Mouse (Mus musculus) right cerebral cortex, postnatal 25 days (tissue): ENCODE results near the gene Galnt10.
A peak's percentile ranks its signal among the peaks of the same experiment; 100 is the strongest.
"Not testable (repeated sequence)": the region's sequence is repeated elsewhere in the genome, so short reads cannot be mapped to it uniquely, and the experiment has no call there.

Experiments used
- DNase-seq: peaks from one replicate; pipeline ENCODE4 v3.0.0; 2022

Galnt10 gene

DNA sequence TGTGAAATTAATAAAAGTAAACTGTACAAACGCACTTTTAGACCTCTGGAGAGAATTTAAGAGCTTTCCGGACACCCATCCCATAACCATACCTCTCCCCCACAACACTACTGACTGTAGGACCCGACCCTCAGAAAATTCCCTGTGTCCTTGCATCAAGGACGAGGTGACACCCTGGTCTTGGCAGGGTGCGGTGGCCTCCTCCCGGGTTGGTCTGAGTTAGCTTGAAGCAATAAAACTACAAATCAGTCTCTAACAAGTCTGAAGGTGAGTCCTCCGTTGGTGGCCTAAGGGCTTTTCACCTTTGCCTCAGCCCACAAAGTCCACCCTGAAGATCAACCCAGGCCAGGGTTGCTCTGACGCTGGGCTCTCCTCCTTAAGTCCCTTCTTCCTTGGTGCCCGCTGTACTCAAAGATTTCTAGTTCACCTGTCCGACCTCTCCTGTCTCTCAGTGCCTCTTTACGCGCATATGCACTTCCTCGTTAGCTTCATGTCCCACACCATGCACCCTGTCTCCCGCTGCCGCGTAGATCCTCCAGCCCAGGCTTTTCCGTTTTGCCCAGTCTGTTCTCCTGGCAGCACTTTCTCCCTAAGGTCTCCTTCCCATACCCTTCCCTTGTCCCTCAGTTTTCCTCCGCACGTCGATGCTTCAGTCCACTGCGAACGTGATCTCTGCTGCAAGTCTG lies 155.2 kb downstream of the Galnt10 start:
- DNase-seq: no peak

DNA sequence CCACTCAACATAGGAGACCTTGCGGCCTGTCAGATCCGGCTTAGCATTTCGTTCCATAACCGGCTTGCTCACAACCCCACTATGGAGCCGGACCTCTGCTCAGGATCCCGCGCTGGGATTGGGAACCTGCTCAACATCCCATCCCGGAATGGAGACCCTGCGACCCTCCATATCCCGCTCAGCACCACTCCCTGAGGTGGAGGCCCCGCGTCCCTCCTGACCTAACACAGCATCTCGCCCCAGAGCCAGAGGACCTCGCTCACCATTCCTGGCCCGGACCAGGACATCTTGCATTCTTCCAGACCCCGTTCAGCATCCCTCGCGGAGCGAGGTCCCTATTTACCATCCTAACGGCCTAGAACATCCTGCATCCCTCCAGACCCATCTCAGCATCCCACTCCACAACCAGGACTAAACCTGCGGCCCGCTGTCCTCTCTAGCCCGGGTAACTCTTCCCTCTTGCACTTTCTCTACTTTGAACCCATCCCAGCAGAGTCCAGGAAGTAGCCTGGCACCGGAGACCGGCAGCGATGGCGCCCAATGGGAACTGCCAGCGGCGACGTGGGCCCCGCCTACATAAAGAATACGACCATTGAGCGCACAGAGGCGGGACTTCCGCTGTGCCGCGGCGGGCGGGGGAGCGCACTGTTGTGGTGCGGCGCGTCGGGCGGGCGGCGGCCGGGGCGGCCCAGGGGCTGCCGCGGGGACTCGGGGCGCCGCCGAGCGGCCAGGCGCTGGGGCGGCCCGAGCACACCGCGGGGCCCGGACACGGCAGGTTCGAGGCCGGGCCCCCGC lies 155.9 kb downstream of the Galnt10 start, which contains the start of gene Sap30l:
Gene Sap30l (plus strand): TSS at position 667 of the 795 bp plus-strand sequence.
- peak; percentile 96 for DNase-seq

DNA sequence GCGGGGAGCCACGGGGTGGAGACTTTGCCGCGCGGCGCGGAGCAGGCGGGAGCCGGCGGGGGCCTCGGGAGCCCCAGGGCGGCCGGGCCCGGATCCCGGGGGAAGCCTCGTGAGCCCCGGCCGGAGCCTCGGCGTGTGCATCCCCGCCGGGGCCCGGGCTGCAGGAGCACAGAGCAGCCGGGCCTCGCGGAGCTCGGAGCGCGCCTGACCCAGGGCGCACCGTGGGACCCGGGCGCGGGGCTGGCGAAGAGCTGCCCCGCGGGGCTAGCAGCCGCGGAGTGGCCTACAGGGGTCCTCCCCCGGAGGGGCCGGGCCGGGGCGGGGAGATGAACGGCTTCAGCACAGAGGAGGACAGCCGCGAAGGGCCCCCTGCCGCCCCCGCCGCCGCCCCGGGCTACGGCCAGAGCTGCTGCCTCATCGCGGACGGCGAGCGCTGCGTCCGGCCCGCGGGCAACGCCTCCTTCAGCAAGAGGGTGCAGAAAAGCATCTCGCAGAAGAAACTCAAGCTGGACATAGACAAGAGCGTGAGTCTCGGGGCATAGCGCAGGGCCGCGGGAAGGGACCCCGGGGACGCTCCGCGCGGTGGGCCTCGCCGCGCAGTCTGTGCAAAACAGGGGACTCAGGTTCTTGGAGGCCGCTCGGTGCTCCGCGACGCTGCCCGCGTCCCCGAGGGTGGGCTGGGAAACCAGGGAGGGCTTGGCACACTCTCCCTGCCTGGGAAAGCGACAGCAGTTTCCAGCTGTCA lies 156.7 kb downstream of the Galnt10 start:
- peak; percentile 60 for DNase-seq

DNA sequence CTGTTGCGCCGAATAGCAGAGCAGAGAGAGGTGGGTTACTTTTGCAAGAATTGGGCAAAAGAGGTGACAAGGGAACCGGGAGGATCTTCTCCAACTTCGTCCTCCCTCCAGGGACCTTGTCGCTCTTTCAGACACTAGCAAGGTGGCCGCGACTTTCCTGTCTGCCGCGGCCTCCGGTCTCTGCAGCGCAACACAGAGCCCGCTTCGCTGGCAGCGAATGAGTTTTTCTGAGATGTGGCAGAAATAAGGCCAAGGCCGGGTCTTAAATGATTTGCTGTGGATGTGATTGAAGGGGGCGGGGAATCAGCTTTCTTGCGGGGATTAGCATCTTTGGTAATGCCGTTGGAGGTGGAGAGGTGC lies 157.2 kb downstream of the Galnt10 start:
- DNase-seq: peak; percentile 23

DNA sequence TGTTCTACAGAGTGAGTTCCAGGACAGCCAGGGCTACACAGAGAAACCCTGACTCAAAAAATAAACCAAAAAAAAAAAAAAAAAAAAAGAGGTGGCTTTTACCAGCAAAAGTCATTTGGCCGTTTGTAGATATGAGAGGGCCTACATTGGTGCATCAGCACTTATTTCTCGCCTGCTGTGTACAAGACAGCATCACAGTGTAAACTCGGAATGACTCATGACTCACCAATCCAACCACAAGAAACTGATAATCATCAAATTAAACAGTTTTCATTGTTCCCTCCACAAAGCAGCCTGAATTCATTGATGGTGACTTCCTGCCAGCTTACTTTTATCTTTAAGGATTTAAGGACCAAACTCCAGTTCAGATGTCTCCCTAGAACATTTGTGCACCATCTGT lies 159.8 kb downstream of the Galnt10 start:
- DNase-seq: no peak

DNA sequence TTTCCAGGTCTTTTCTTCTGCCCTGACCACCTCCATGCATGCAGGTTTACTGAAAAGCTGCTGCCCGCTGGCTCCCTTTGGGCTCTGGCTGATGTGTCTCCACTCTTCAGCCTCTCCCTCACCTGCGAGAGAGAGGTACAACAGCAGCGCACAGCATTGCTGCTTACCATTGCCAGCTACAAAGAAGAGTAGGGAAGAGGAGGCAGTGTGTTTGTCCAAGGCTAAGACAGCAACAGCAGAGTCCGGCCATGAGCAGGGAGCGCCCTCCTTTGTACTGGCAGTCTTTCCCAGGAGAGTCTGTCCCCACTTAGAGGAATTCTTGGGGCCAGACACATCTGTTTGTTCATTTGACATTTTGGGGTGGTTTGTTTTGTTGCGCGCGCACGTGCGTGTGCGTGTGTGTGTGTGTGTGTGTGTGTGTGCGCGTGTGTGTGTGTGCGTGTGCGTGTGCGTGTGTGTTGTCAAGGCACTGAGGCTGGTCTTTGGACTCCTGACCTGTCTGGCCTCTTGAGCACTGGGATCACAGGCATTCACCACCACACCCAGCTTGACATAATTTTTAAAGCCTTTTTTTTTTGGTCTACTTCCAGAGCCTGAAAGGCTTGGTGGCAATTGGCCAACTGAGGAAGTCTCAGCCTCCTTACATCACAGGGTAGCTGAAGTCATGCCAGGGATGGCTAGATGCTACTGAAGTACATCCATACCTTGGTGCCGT lies 163.9 kb downstream of the Galnt10 start:
- DNase-seq: no peak

DNA sequence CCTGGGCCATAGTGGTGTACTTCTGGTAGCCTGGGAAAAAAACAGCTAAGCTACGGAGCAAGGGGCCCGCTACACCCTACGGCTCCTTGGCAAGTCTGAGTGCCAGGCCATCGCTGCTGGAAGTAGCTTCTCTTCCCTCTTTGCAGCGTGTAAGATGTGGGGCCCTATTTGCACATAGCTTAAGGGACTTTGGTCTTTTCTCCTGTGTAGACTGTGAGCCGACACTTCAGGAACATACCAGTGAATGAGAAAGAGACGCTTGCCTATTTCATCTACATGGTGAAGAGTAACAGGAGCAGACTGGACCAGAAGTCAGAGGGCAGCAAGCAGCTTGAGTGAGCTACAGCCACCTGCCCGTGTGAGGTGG lies 164.5 kb downstream of the Galnt10 start:
- no peak for DNase-seq

DNA sequence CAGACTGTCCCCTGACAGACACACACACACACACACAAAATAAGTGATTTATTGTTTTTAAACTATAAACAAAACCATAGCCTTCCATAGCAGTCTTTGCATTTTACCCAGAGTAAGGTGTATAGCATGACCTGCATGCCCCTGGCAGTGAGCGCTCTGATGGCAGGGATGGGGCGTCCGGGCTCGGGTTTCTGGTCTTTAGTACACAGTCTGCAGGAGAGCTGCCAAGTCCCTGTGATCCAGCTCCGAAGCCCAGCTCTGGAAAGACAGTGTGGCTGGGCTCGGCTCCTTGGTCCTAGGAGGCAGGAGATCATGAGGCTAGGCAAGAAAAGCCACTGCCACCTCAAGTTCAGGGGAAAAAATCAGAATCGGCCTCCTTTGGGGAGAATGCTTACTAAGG lies 165.8 kb downstream of the Galnt10 start:
- no peak for DNase-seq

DNA sequence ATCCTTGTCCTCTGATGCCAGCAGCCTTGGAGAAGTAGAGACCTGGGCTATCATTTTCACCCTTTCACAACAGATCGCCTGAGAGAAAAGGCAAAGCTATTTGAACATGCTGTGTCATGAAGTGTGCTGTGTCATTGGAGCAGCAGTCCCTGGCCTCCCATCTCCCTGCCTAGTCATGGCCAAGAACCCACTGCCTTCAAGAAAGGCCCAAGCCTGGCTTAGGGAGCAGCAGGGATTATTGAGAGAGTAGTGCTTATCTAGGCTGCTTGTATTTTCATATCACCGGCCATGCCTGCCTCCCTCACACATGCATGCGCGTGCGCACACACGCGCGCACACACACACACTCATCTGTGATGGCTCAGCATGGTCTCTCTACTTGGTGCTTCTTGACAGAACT lies 167.0 kb downstream of the Galnt10 start:
- DNase-seq: no peak

DNA sequence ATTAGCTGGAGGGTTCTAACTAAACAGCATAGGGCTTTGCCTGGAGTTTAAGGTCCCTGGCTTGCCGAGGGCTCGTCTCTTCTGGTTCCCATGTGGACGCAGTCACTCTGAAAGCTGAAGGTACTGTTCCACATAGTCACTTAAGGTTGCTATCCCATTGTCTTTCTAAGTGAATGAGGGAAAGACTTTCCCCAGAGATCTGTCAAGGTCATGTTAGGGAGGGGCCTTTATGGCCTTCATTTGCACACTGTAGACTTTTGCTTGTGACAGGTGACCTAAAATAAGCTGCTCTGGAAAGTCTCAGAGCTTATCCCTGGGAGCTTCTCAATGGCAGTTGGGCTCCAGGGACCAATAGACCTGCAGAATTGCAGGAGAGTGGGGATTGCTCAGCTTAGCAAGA lies 168.4 kb downstream of the Galnt10 start:
- DNase-seq: no peak

DNA sequence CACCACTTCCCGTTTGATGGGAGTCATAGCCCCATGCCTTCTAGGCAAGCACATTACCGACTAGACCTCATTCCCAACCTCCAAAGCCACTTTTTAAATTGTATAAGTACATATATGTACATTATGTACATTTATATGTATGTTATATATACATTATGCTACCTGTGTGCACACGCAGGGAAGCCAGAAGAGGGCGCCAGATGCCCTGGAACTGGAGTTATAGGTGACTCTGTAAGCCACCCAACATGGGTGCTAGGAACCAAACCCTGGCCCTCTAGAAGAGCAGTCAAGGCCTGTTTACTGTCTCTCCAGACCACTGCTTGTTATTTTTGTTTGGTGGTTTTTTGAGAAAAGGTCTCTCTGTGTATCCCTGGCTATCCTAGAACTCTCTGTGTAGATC lies 172.9 kb downstream of the Galnt10 start:
- DNase-seq: no peak

DNA sequence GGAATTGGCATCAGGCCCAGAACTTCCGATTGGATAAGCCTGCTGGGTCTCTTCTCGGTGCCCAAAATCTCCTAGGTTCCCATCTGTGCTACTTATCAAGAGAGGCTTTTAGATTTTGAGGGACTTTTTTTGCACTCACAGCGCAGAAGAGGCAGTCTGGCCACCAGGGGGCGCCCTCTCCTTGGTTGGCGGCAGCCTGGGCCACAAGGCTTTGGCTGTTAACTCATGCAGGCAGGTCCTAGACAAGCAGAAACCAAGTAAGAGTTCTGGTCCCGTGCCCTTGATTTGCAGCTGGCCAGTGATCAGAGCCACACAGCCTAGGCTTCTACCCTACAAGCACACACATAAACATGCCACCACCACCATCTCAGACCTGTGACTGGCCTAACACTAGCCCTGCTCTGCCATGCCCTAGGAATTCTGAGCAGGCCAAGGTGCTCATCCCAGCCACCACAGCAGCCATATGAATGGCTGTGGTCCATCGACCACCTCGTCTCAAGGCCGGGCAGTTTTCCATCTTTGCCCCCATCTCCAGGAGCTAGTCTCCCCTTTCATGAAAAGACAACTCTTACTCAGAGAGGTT lies 174.8 kb downstream of the Galnt10 start:
- DNase-seq: peak; percentile 59

DNA sequence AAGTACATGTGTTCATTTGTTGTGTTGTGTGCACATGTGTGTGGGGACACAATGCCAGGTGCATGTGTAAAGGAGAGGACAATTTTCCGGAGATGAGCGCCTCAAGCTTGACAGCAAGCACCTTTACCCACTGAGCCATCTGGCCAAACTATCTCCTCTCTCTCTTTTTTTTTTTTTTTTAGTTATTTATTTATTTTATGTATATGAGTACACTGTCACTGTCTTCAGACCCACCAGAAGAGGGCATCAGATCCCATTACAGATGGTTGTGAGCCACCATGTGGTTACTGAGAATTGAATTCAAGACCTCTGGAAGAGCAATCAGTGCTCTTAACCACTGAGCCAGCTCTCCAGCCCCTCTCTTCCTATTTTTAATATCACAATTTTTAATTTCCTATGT lies 177.9 kb downstream of the Galnt10 start:
- not testable (repeated sequence) for DNase-seq

DNA sequence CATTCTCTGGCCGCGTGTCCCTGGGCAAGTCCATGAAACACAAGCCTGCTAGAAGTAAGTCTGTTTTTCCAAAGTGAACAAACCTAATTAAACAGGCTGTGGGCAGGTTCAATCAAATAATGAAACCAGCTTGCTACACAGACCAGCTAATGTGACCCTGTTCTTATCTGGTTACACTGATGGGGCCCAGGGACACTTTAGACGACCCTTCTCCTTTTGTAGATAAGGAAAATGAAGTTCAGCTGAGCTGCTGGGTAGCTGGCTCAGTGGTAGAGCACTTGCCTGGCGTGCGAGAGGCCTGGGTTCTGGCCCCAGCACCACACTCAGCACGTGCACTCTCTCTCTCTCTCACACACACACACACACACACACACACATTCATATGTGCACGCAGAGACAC lies 178.5 kb downstream of the Galnt10 start:
- DNase-seq: no peak

DNA sequence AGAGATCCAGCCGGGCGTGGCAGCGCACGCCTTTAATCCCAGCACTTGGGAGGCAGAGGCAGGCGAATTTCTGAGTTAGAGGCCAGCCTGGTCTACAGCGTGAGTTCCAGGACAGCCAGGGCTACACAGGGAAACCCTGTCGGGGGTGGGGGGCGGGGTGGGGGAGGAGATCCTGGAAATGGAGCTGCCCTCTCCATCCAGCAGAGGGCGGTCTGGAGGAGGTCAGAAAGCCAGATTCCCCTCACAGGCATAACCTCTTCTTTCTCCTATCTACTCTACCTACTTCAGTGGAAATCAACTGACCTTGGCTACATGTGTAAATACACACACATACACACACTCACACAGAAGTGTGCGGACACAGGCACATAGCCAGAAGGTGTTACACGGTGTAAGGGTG lies 180.0 kb downstream of the Galnt10 start:
- not testable (repeated sequence) for DNase-seq

DNA sequence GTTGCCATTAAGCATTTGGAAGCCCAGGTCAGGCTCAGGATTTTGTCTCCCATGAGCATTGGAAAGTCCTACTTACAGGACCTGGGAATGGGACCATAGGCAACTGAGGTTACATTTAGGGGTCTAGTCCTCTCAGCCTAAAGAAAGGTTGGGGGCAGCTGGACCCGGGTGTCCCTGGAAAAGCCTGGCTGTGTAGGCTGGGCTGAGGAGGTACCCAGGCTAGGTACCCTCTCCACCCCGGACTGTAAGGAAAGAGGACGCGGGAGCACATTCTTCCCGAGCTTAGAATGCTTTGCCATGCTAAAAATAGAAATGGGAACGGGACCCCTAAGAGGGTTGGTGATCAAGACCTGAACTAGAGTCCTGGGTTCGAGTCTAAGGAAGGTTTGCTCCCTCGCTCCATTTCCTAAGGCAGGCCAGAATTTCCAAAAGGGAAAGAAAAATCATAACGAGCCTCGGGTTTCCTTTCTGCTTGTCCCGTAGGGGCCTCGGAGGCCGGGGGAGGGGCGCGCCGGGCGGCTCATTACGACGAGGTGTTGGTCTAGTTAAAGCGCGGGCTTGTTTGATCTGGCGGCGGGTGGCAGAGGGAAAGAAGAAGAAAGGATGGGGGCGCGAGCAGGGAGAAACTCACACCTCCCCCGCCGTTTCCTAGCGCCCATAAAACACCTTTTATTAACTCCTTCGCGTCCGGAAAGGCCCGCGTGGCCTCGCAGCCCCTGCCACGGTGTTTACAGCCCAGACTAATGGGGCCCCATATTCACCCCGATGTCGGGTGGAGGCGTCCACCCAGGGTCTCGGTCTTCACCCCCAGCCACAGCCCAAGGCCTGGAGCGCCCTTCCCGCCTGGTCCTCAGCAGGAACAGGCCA lies 182.0 kb downstream of the Galnt10 start:
- no peak for DNase-seq

DNA sequence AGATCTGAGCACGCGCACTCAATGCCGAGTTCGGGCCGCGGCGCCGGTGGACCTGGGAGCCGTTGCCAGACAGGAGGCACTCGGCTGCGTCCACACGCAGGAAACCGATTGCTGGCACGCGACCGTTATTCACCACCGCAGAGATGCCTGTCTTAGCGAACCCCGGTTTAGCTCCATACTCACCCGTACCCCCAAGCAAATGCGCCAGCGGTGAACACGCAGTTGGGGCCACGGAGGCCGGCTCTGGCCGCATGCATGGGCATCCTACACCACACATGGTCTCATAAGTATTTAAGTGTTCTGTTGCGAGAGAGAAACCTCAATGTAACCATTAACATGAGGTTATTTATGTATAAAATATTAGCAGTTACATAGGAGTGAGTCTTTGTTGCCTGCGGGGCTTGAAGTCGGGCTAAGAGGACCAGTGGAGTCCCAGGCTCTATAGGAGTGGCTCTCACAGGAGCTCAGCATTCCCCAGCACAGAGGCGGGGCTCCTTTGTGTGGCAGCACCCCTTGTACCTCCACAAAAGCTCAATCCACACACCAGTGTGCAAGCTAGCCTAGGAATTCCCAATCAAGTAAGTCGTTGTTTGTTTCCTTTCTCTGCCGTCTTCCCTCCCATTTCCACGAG lies 182.8 kb downstream of the Galnt10 start:
- no peak for DNase-seq

DNA sequence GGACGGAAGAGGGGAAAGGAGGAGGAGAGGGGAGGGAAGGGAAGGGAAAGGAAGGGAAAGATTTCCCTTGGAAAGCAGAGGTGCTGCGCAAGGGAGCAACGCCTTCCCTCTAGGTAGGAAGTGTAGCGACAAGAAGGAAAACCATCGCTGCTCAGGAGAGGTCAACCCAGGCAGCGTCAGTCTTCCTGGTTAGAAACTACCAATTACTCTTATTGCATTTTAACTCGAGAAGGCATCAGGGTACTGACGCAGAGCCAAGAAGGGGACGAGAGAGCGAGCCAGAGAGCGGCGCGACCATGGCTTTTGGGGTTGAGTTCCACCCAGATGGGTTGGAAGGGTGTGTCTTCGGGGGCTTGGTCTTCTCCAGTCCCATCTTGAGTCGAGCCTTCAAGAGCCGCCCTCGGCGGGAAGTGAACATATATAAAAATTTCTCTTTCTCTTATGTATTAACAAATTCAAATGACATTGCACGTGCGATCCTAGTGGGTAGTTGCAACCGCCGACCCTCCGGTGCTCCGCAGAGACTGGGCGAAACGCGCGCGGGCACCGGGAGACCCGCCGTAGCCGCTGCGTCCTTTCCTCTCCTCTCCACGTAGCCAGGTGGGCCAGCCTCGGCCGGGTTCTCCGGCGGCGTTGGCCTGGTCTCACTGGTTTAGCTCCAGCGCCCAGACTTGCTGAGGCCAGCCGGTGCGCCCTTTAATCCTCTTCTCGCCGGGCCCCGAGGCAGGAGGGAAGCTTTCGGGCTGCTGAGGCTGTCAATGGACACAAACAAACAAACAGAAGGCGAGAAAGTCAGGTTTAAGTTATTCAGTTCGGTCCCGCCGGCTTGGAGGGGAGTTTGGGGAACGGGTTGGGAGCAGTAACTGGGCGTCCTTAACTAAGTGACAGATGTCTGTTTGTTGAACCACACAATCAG lies 184.0 kb downstream of the Galnt10 start:
- no peak for DNase-seq

DNA sequence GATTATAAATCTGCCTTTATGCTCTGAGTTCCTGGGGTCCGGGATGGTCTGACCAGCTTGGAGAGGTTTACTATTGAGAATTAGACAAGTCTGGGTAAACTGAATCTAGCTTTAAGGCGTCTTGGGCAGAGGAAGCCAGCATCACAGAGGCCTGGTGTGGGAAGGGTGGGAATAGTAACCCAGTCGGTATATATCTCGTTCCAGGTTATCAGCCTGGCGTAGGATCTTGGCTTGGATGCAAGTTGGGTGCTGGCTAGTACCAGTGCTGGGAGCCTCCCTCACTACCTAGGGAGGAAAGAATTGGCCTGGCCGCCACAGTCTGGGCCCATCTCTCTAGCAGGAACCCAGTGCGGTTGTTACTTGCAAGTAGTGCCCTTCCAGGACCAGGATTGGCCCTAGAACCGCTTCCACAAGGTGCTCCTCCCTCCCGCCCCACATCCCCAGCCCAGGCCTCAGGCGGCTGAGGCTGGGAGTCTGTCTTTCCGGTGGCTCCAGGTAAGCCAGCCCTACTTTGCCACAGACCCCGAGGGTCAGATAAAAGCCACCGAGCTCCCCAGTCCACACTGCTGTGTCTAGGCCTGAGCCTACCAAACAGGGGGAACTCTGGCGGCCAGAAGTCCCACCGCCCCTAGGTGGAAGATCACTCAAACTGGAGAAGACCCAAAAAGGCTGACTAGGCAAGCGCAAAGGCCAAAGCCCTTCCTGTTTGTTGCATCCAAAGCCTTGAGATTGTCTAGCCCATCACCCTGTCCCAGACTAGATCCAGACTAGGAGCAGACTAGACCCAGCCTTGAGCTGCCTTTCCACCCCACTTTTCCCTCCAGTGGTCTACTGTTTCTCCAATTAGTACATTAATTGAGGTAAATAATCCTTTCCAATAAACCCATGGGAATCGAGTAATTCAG lies 184.9 kb downstream of the Galnt10 start:
- no peak for DNase-seq
